Mouse (Mus musculus): Measurements from ENCODE around the gene Plcb3. TPM values are rescaled to one million over a fixed set of nuclear protein-coding genes. Genes with fewer than 3 reads are reported as not detected.

Plcb3 gene
- polyA plus RNA-seq, 1 experiment from 2014 or later, result 41.5 TPM

- peaks cover 27% of the 10 kb centered on the region for H3K36me3 ChIP-seq
- peaks cover 29% of the 10 kb centered on the region for H3K4me1 ChIP-seq
- no peak for ATAC-seq (ENCODE audit: insufficient number of reproducible peaks, insufficient read depth, low FRiP score, low TSS enrichment, low read depth)
- peak overlapping the region; percentile 90 for H3K27ac ChIP-seq
- H3K4me3 ChIP-seq, result peak overlapping the region; percentile 89
- WGBS, result 3% methylated on average over 8 of the region's 8 CpGs
- peak overlapping the region; percentile 95 for H3K9ac ChIP-seq
- no peaks in the 10 kb centered on the region for H3K9me3 ChIP-seq
- peak overlapping the region; percentile 84 for H3K4me2 ChIP-seq
- H3K27me3 ChIP-seq, result no peaks in the 10 kb centered on the region
Observed at GRCm38 (mm10) chr19:6987904-6988285, 11.6 kb upstream of the Plcb3 start.

GRCm38 (mm10) chr19:6987061-6987903 is 11.0 kb upstream of the Plcb3 start, which contains the start of gene Vegfb:
TSS of gene Vegfb (minus strand) at chr19:6987651.
- peak within 1 kb of the TSS; percentile 84 for H3K4me2 ChIP-seq
- peaks cover 33% of the 10 kb centered on the region for H3K36me3 ChIP-seq
- under 1% methylated on average over 81 of the region's 85 CpGs for WGBS
- H3K27ac ChIP-seq, result peak within 1 kb of the TSS; percentile 90
- H3K9ac ChIP-seq, result peak within 1 kb of the TSS; percentile 95
- peak within 1 kb of the TSS; percentile 89 for H3K4me3 ChIP-seq
- peaks cover 27% of the 10 kb centered on the region for H3K4me1 ChIP-seq
- H3K9me3 ChIP-seq, result no peaks in the 10 kb centered on the region
- ATAC-seq (ENCODE audit: insufficient number of reproducible peaks, insufficient read depth, low FRiP score, low TSS enrichment, low read depth), result peak; percentile 49
- H3K27me3 ChIP-seq, result no peaks in the 10 kb centered on the region

- 81% methylated on average over 10 of the region's 10 CpGs for WGBS
- Histone ChIP-seq H3K27me3 (no peaks in the 10 kb centered on the region), H3K27ac (no peak overlapping the region)
Observed at GRCm38 (mm10) chr19:6985951-6986708, 9.9 kb upstream of the Plcb3 start.

GRCm38 (mm10) chr19:6985300-6985699 is 9.0 kb upstream of the Plcb3 start:
- no peaks in the 10 kb centered on the region for H3K9me3 ChIP-seq
- WGBS, result 78% methylated on average over 19 of the region's 19 CpGs
- H3K36me3 ChIP-seq, result peaks cover 36% of the 10 kb centered on the region
- no peak overlapping the region for H3K27ac ChIP-seq
- no peak overlapping the region; the same call in 1 of the 2 replicates for H3K4me2 ChIP-seq
- H3K9ac ChIP-seq, result no peak overlapping the region
- no peak overlapping the region for H3K4me3 ChIP-seq
- no peaks in the 10 kb centered on the region for H3K27me3 ChIP-seq
- peaks cover 27% of the 10 kb centered on the region for H3K4me1 ChIP-seq
- ATAC-seq (ENCODE audit: insufficient number of reproducible peaks, insufficient read depth, low FRiP score, low TSS enrichment, low read depth), result no peak

More at GRCm38 (mm10) chr19:6985951-6986708, 9.9 kb upstream of the Plcb3 start:
- Histone ChIP-seq H3K36me3 (peaks cover 36% of the 10 kb centered on the region), H3K4me3 (peak overlapping the region; percentile 89), H3K4me2 (peak overlapping the region; percentile 84), H3K9me3 (no peaks in the 10 kb centered on the region), H3K4me1 (peaks cover 22% of the 10 kb centered on the region), H3K9ac (peak overlapping the region; percentile 95)
- ATAC-seq (ENCODE audit: insufficient number of reproducible peaks, insufficient read depth, low FRiP score, low TSS enrichment, low read depth), result no peak

- Histone ChIP-seq H3K9me3 (no peaks in the 10 kb centered on the region), H3K4me2 (no peak overlapping the region), H3K27me3 (no peaks in the 10 kb centered on the region), H3K9ac (no peak overlapping the region), H3K27ac (no peak overlapping the region), H3K36me3 (peaks cover 39% of the 10 kb centered on the region), H3K4me3 (no peak overlapping the region), H3K4me1 (peaks cover 36% of the 10 kb centered on the region)
- no peak for ATAC-seq (ENCODE audit: insufficient number of reproducible peaks, insufficient read depth, low FRiP score, low TSS enrichment, low read depth)
- 93% methylated on average over 5 of the region's 5 CpGs for WGBS
Observed at GRCm38 (mm10) chr19:6983621-6984020, 7.4 kb upstream of the Plcb3 start.

GRCm38 (mm10) chr19:6981465-6981864 is 5.2 kb upstream of the Plcb3 start:
- Histone ChIP-seq H3K36me3 (peaks cover 59% of the 10 kb centered on the region), H3K9me3 (no peaks in the 10 kb centered on the region), H3K4me3 (peak overlapping the region; percentile 66; the same call in 1 of the 2 replicates), H3K27ac (no peak overlapping the region), H3K9ac (no peak overlapping the region), H3K4me1 (peaks cover 44% of the 10 kb centered on the region), H3K27me3 (no peaks in the 10 kb centered on the region), H3K4me2 (peak overlapping the region; percentile 85; the same call in 1 of the 2 replicates)
- 88% methylated on average over 4 of the region's 4 CpGs for WGBS
- no peak for ATAC-seq (ENCODE audit: insufficient number of reproducible peaks, insufficient read depth, low FRiP score, low TSS enrichment, low read depth)

GRCm38 (mm10) chr19:6980381-6981093 is 4.3 kb upstream of the Plcb3 start, which contains the start of gene Fkbp2:
TSS of gene Fkbp2 (minus strand) at chr19:6980501.
- WGBS, result 2% methylated on average over 38 of the region's 38 CpGs
- Histone ChIP-seq H3K36me3 (peaks cover 55% of the 10 kb centered on the region), H3K4me3 (peak within 1 kb of the TSS; percentile 66), H3K27ac (peak within 1 kb of the TSS; percentile 91), H3K4me2 (peak within 1 kb of the TSS; percentile 85), H3K9me3 (no peaks in the 10 kb centered on the region), H3K4me1 (peaks cover 44% of the 10 kb centered on the region), H3K27me3 (no peaks in the 10 kb centered on the region), H3K9ac (peak within 1 kb of the TSS; percentile 80)
- ATAC-seq (ENCODE audit: insufficient number of reproducible peaks, insufficient read depth, low FRiP score, low TSS enrichment, low read depth), result peak; percentile 89

- H3K9ac ChIP-seq, result peak overlapping the region; percentile 80
- peaks cover 44% of the 10 kb centered on the region for H3K4me1 ChIP-seq
- H3K9me3 ChIP-seq, result no peaks in the 10 kb centered on the region
- H3K27ac ChIP-seq, result peak overlapping the region; percentile 91
- peak; percentile 86 for ATAC-seq (ENCODE audit: insufficient number of reproducible peaks, insufficient read depth, low FRiP score, low TSS enrichment, low read depth)
- under 1% methylated on average over 59 of the region's 59 CpGs for whole genome bisulfite sequencing
- H3K36me3 ChIP-seq, result peaks cover 47% of the 10 kb centered on the region
- H3K27me3 ChIP-seq, result no peaks in the 10 kb centered on the region
- peak overlapping the region; percentile 66 for H3K4me3 ChIP-seq
- H3K4me2 ChIP-seq, result peak overlapping the region; percentile 85
Observed at GRCm38 (mm10) chr19:6979486-6980380, 3.5 kb upstream of the Plcb3 start.

GRCm38 (mm10) chr19:6979001-6979479 is 2.8 kb upstream of the Plcb3 start:
- Histone ChIP-seq H3K4me2 (peak overlapping the region; percentile 85), H3K9ac (peak overlapping the region; percentile 63), H3K27me3 (no peaks in the 10 kb centered on the region), H3K4me1 (peaks cover 46% of the 10 kb centered on the region), H3K36me3 (peaks cover 43% of the 10 kb centered on the region), H3K27ac (peak overlapping the region; percentile 91), H3K4me3 (peak overlapping the region; percentile 66), H3K9me3 (no peaks in the 10 kb centered on the region)
- 14% methylated on average over 11 of the region's 11 CpGs for WGBS
- ATAC-seq (ENCODE audit: insufficient number of reproducible peaks, insufficient read depth, low FRiP score, low TSS enrichment, low read depth), result no peak

- Histone ChIP-seq H3K9me3 (no peaks in the 10 kb centered on the region), H3K4me2 (peak overlapping the region; percentile 85), H3K4me1 (peaks cover 50% of the 10 kb centered on the region), H3K4me3 (peak overlapping the region; percentile 66), H3K36me3 (peaks cover 38% of the 10 kb centered on the region), H3K27ac (peak overlapping the region; percentile 91), H3K9ac (peak overlapping the region; percentile 63), H3K27me3 (no peaks in the 10 kb centered on the region)
- WGBS, result 39% methylated on average over 3 of the region's 3 CpGs
- no peak for ATAC-seq (ENCODE audit: insufficient number of reproducible peaks, insufficient read depth, low FRiP score, low TSS enrichment, low read depth)
Observed at GRCm38 (mm10) chr19:6978639-6978974, 2.3 kb upstream of the Plcb3 start.
